Mouse (Mus musculus) stomach, postnatal 0 days (tissue): Measurements from ENCODE around the gene St6galnac4.

Experiments
- CTCF ChIP-seq: IDR thresholded peaks from 2 replicates; pipeline ENCODE4 v1.5.1; 2016; ENCODE audit warnings: antibody characterized with exemption, low read depth, mild to moderate bottlenecking, moderate library complexity
- EP300 ChIP-seq: optimal IDR thresholded peaks from 2 replicates; pipeline ENCODE3; 2016; ENCODE audit warnings: antibody characterized with exemption

- TF ChIP-seq CTCF: no peak
- no peak for TF ChIP-seq EP300
Observed at GRCm38 (mm10) chr2:32568149-32568548, 18.7 kb upstream of the St6galnac4 start.
